Mouse (Mus musculus): Measurements from ENCODE around the gene Gm21748. TPM values are rescaled to one million over a fixed set of nuclear protein-coding genes. Genes with fewer than 3 reads are reported as not detected.
"Not testable (repeated sequence)": the region's sequence is repeated elsewhere in the genome, so short reads cannot be mapped to it uniquely, and the experiment has no call there.

Gm21748 gene
- total RNA-seq (2021): not detected
- long read RNA-seq, experiment 1: 0 reads
- long read RNA-seq, experiment 2: 0 reads

DNA sequence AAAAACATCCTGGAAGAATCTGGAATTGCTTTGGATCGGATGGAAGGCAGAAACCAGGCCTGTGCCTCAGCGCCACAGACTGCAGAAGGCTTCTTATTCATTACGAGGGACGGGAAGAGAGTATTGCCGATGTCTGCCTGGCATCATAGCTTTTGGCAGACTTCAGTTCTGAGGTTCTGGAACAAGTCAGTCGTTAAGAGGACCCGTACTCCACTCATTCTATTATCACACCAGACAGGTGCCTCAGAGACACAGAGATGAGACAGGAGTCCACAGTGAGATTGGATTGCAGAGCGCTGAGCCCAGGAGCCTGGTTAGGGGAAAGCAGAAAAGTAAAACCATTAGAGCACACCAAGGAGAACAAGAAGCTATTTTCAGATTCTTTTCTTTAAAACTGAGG is at the start of gene Gm21748:
TSS of gene Gm21748 (minus strand) at position 101 of the 400 bp plus-strand sequence.
- not testable (repeated sequence) for DNase-seq

Other genes starting within 250 kb of the Gm21748 start
- gene Gm21860, start 84.4 kb downstream of the Gm21748 start, total RNA-seq (2021): not detected
- gene Gm47283, start 54.4 kb downstream of the Gm21748 start, total RNA-seq (2021): not detected

All from adrenal gland, postnatal 10 days (tissue).